Mouse (Mus musculus) mesoderm, embryonic 11.5 days (tissue): ENCODE results near the gene Hcst.

Experiments used
- DNase-seq: peaks from one replicate; pipeline ENCODE4 v3.0.0-alpha.2; 2012; ENCODE audit warnings: low read depth, low spot score

Hcst gene

DNA sequence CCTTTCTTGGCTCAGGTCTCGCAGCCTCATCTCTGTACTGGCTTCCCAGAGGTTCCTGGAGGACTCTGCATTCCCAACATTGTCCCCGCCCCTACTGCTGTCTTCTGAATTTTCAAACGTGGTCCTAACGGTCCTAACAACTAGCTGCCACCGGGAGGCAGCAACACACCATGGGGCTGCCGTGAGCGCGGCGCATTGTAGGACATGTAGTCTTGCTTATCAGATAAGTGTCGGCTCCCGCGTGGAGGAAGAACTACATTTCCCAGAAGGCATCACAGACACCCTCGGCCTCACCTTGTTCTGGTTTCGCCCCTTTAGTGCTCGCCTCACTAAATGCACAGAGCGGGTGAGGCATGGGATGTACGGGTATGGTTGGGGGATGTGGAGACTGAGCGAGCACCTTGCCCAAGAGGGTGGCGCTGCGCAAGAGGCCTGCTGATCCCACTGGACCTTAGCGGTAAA is 46.1 kb downstream of the Hcst start:
- DNase-seq = peak; percentile 96
